Mouse (Mus musculus): ENCODE measurements around the gene Syt7. TPM values are rescaled to one million over a fixed set of nuclear protein-coding genes. Genes with fewer than 3 reads are reported as not detected.

Syt7 gene
- total RNA-seq, 2 experiments from 2014 or later, result 3.5 TPM

- DNase-seq, result no peak
Observed at GRCm38 (mm10) chr19:10459907-10460306, 71.0 kb downstream of the Syt7 start.

- DNase-seq, result no peak
Observed at GRCm38 (mm10) chr19:10461584-10461983, 72.7 kb downstream of the Syt7 start.

- DNase-seq, result no peak
Observed at GRCm38 (mm10) chr19:10464427-10464826, 75.5 kb downstream of the Syt7 start.

- DNase-seq, result no peak
Observed at GRCm38 (mm10) chr19:10469171-10469658, 80.3 kb downstream of the Syt7 start.

GRCm38 (mm10) chr19:10472958-10473357, 84.1 kb downstream of the Syt7 start:
- no peak for DNase-seq

GRCm38 (mm10) chr19:10473779-10474178, 84.9 kb downstream of the Syt7 start:
- no peak for DNase-seq

GRCm38 (mm10) chr19:10479541-10479940, 90.7 kb downstream of the Syt7 start:
- DNase-seq, result no peak

- no peak for DNase-seq
Observed at GRCm38 (mm10) chr19:10482703-10483102, 93.8 kb downstream of the Syt7 start, which contains the start of gene Ppp1r32. Ppp1r32 (minus strand) TSS chr19:10482928.

- DNase-seq, result peak; percentile 27
Observed at GRCm38 (mm10) chr19:10486264-10486738, 97.4 kb downstream of the Syt7 start.

GRCm38 (mm10) chr19:10495670-10496069, 106.8 kb downstream of the Syt7 start:
- DNase-seq, result no peak

- DNase-seq, result no peak
Observed at GRCm38 (mm10) chr19:10496976-10497375, 108.1 kb downstream of the Syt7 start.

GRCm38 (mm10) chr19:10497512-10498160, 108.7 kb downstream of the Syt7 start:
- no peak for DNase-seq

- no peak for DNase-seq
Observed at GRCm38 (mm10) chr19:10500581-10500980, 111.7 kb downstream of the Syt7 start.

GRCm38 (mm10) chr19:10502571-10502970, 113.7 kb downstream of the Syt7 start:
- peak; percentile 20 for DNase-seq

Other genes with a start within 250 kb of the Syt7 start
- gene Fads1, start 206.2 kb upstream of the Syt7 start, total RNA-seq (2021), result 10 to 100 TPM; 27.9 to 28.5 TPM
- gene Tmem258, start 185.1 kb upstream of the Syt7 start, total RNA-seq (2021), result 100 to 1,000 TPM; 118 to 127 TPM
- gene Fen1, start 184.9 kb upstream of the Syt7 start, total RNA-seq (2021), result 1 to 10 TPM; 8.4 to 9.1 TPM
- gene Myrf, start 148.3 kb upstream of the Syt7 start, total RNA-seq (2021), result under 1 TPM; 0.09 to 0.14 TPM
- 1 to 10 TPM; 8.9 to 9.3 TPM for gene Dagla, start 84.2 kb upstream of the Syt7 start, total RNA-seq (2021)
- gene Lrrc10b, start 68.4 kb downstream of the Syt7 start, total RNA-seq (2021), result under 1 TPM; 0.40 to 0.43 TPM
- 1 to 10 TPM in 1 of 2 experiments, under 1 TPM in 1; 0.40 to 1.3 TPM for gene Ppp1r32, start 93.8 kb downstream of the Syt7 start, total RNA-seq (2021)
- 10 to 100 TPM; 26.6 to 33.0 TPM for gene Cpsf7, start 136.2 kb downstream of the Syt7 start, total RNA-seq (2021)
- gene Sdhaf2, start 137.1 kb downstream of the Syt7 start, total RNA-seq (2021), result 10 to 100 TPM; 42.5 to 45.1 TPM
- gene Tmem216, start 167.1 kb downstream of the Syt7 start, total RNA-seq (2021), result 1 to 10 TPM; 2.3 to 3.0 TPM
- 1 to 10 TPM; 5.0 to 6.1 TPM for gene Cyb561a3, start 188.1 kb downstream of the Syt7 start, total RNA-seq (2021)
- 1 to 10 TPM; 2.3 to 3.3 TPM for gene Tmem138, start 188.3 kb downstream of the Syt7 start, total RNA-seq (2021)
- gene Ddb1, start 216.2 kb downstream of the Syt7 start, total RNA-seq (2021), result 100 to 1,000 TPM; 208 to 236 TPM
- 1 to 10 TPM; 7.9 to 8.0 TPM for gene Tkfc, start 216.6 kb downstream of the Syt7 start, total RNA-seq (2021)
- under 1 TPM; 0.05 to 0.81 TPM for gene Vwce, start 245.1 kb downstream of the Syt7 start, total RNA-seq (2021)

Measured in gastrocnemius, postnatal 10 days (tissue).